Comparison of ENCODE assay signal across 8 mouse cellular contexts in genomic region chr9:61370454-61370888, GRCm38 (mm10). TPM values are rescaled to one million over a fixed set of nuclear protein-coding genes. Genes with fewer than 3 reads are reported as not detected.
A peak's percentile ranks its signal among the peaks of the same experiment; 100 is the strongest.
DNase-seq lines count a peak whose midpoint lies in the region; ATAC-seq and TF ChIP-seq lines count a peak whose summit lies in the region.

No protein-coding gene starts in this region.

- TF ChIP-seq POLR2A in heart, adult 2 months (IDR thresholded peaks at IDR 0.05; ENCODE audit: insufficient read depth, low read depth, low read length) = peak; percentile 96

- ATAC-seq in embryonic facial prominence, embryonic 13.5 days (ENCODE audit: insufficient number of reproducible peaks, insufficient read depth, low FRiP score, low TSS enrichment, low read depth) = peak; percentile 85
- peak; percentile 86 for ATAC-seq in limb, embryonic 13.5 days (ENCODE audit: low FRiP score, low read depth)
- ATAC-seq in midbrain, postnatal 0 days (ENCODE audit: low FRiP score) = peak; percentile 90

- peak; percentile 72 for TF ChIP-seq EP300 in heart, adult 2 months (IDR thresholded peaks at IDR 0.05; ENCODE audit: insufficient read depth, low read depth, low read length)

- H3K79me2 ChIP-seq in heart, adult 2 months (replicated peaks; ENCODE audit: control insufficient read depth, insufficient read depth, low read length) = no peaks in the 10 kb centered on the region

- peak overlapping the region; percentile 99 for H3K9ac ChIP-seq in embryonic facial prominence, embryonic 13.5 days
- H3K9ac ChIP-seq in heart, adult 2 months (ENCODE audit: low read depth, low read length) = peak overlapping the region; percentile 85
- peak overlapping the region; percentile 83 for H3K9ac ChIP-seq in limb, embryonic 13.5 days
- peak overlapping the region; percentile 65 for H3K9ac ChIP-seq in midbrain, postnatal 0 days (replicated peaks; ENCODE audit: low read length, poor library complexity, severe bottlenecking)

- H3K27me3 ChIP-seq in embryonic facial prominence, embryonic 13.5 days = peaks cover 14% of the 10 kb centered on the region
- peaks cover 2% of the 10 kb centered on the region; the same call in 1 of the 2 replicates for H3K27me3 ChIP-seq in heart, adult 2 months (ENCODE audit: control insufficient read depth, insufficient read depth, low read length)
- H3K27me3 ChIP-seq in limb, embryonic 13.5 days = peaks cover 8% of the 10 kb centered on the region
- peaks cover 16% of the 10 kb centered on the region; the same call in 1 of the 2 replicates for H3K27me3 ChIP-seq in midbrain, postnatal 0 days (ENCODE audit: insufficient read depth, low read length)

- TF ChIP-seq CTCF in heart, adult 2 months (IDR thresholded peaks at IDR 0.05) = no peak
- no peak for TF ChIP-seq CTCF in midbrain, postnatal 0 days (IDR thresholded peaks at IDR 0.05)

- H3K4me3 ChIP-seq in embryonic facial prominence, embryonic 13.5 days = peak overlapping the region; percentile 76
- peak overlapping the region; percentile 67 for H3K4me3 ChIP-seq in heart, adult 2 months
- H3K4me3 ChIP-seq in limb, embryonic 13.5 days = peak overlapping the region; percentile 96
- peak overlapping the region; percentile 86 for H3K4me3 ChIP-seq in midbrain, postnatal 0 days (ENCODE audit: low read depth, low read length)

- H3K9me3 ChIP-seq in embryonic facial prominence, embryonic 13.5 days = no peaks in the 10 kb centered on the region
- H3K9me3 ChIP-seq in limb, embryonic 13.5 days = no peaks in the 10 kb centered on the region
- no peaks in the 10 kb centered on the region for H3K9me3 ChIP-seq in midbrain, postnatal 0 days (ENCODE audit: low read length)

- intact Hi-C loops in heart, adult 2 months (cut with DNase I) = loop anchor here (5.0 kb wide), 2 partner anchors 153 to 323 kb away; no protein-coding TSS in a partner anchor

- H3K4me1 ChIP-seq in embryonic facial prominence, embryonic 13.5 days = peaks cover 58% of the 10 kb centered on the region
- H3K4me1 ChIP-seq in heart, adult 2 months (ENCODE audit: control insufficient read depth, insufficient read depth, low read length) = peaks cover 4% of the 10 kb centered on the region; the same call in 1 of the 2 replicates
- peaks cover 53% of the 10 kb centered on the region for H3K4me1 ChIP-seq in limb, embryonic 13.5 days
- peaks cover 23% of the 10 kb centered on the region; the same call in 1 of the 2 replicates for H3K4me1 ChIP-seq in midbrain, postnatal 0 days (ENCODE audit: insufficient read depth, low read length)

- 1% methylated on average over 24 of the region's 25 CpGs for WGBS in embryonic facial prominence, embryonic 13.5 days
- under 1% methylated on average over 25 of the region's 25 CpGs for WGBS in heart, adult 2 months
- under 1% methylated on average over 25 of the region's 25 CpGs for WGBS in limb, embryonic 13.5 days
- 2% methylated on average over 24 of the region's 25 CpGs for WGBS in midbrain, postnatal 0 days

- no peaks in the 10 kb centered on the region for H3K36me3 ChIP-seq in embryonic facial prominence, embryonic 13.5 days
- no peaks in the 10 kb centered on the region for H3K36me3 ChIP-seq in heart, adult 2 months (ENCODE audit: control insufficient read depth, insufficient read depth, low read length)
- no peaks in the 10 kb centered on the region for H3K36me3 ChIP-seq in limb, embryonic 13.5 days
- no peaks in the 10 kb centered on the region for H3K36me3 ChIP-seq in midbrain, postnatal 0 days (ENCODE audit: insufficient read depth, low read length)

- peak; percentile 96 for DNase-seq in 3134 (ENCODE audit: extremely low read depth, insufficient read length, low spot score)
- DNase-seq in adrenal gland, postnatal 36 days = peak; percentile 98 to 99
- DNase-seq in heart, adult 2 months = peak; percentile 97 to 98
- DNase-seq in kidney, adult 8-10 months = peak; percentile 99
- peak; percentile 100 for DNase-seq in midbrain, postnatal 0 days (ENCODE audit: low spot score)
- peak; percentile 92 to 96 for DNase-seq in spleen, postnatal 14 days (ENCODE audit: low spot score in 2 of 2)

- peak overlapping the region; percentile 94 for H3K4me2 ChIP-seq in embryonic facial prominence, embryonic 13.5 days
- peak overlapping the region; percentile 97 for H3K4me2 ChIP-seq in limb, embryonic 13.5 days (replicated peaks)
- H3K4me2 ChIP-seq in midbrain, postnatal 0 days (ENCODE audit: low read depth, low read length, poor library complexity, severe bottlenecking) = peak overlapping the region; percentile 92

- H3K27ac ChIP-seq in embryonic facial prominence, embryonic 13.5 days = peak overlapping the region; percentile 94
- peak overlapping the region; percentile 89 for H3K27ac ChIP-seq in heart, adult 2 months
- peak overlapping the region; percentile 96 for H3K27ac ChIP-seq in limb, embryonic 13.5 days
- H3K27ac ChIP-seq in midbrain, postnatal 0 days (ENCODE audit: low read depth, low read length) = peak overlapping the region; percentile 85

RNA-seq across cellular contexts. Expression of gene Tle3, which starts 1.7 kb away (rescaled TPM):
- total RNA-seq in adrenal gland, postnatal 36 days (2021) = 100 to 1,000 TPM; 121 to 144 TPM
- 38.9 and 39.5 TPM in 2 replicates for polyA plus RNA-seq in embryonic facial prominence, embryonic 13.5 days (2015; fragmentation: Nextera tagmentation; extraction: Ambion mirVana)
- 10 to 100 TPM; 16.5 to 16.8 TPM for total RNA-seq in heart, adult 2 months (2021)
- polyA plus RNA-seq in heart, adult 2 months (2012; rRNA removed) = 15.7 and 16.6 TPM in 2 replicates
- 50.1 and 50.6 TPM in 2 replicates for polyA plus RNA-seq in limb, embryonic 13.5 days (2015; fragmentation: Nextera tagmentation; extraction: Ambion mirVana)
- 82.2 and 94.9 TPM in 2 replicates for total RNA-seq in midbrain, postnatal 0 days (2014; rRNA removed)
- polyA plus RNA-seq in midbrain, postnatal 0 days (2015; fragmentation: Nextera tagmentation; extraction: Ambion mirVana) = 20.2 and 21.8 TPM in 2 replicates

Comparison
In these comparisons a context has a peak if more than half of its experiments do, and no peak if none do; other contexts are left out.
1. Peak in every context shown above with its lines: DNase-seq, ATAC-seq, H3K4me3 ChIP-seq and H3K27ac ChIP-seq.